Mouse (Mus musculus): ENCODE results near the gene Wdr63.

Gene Wdr63

GRCm38 (mm10) chr3:146063146-146063545, 44.8 kb downstream of the Wdr63 start:
- in situ Hi-C loops (cut with MboI; ENCODE audit: unreplicated experiment in 2 of 2) = loop anchor here (10.0 to 25.0 kb wide), 5 partner anchors 202 to 749 kb away; partner anchors contain the start of genes Prkacb (in 1 of the 2) and Znhit6 (in 1 of the 2)

- in situ Hi-C loops (cut with MboI; ENCODE audit: unreplicated experiment in 2 of 2) = loop anchor here (5.0 to 25.0 kb wide), 8 partner anchors 112 to 753 kb away; partner anchors contain the start of genes Prkacb (in 1 of the 2) and Znhit6 (in 1 of the 2)
Measured at GRCm38 (mm10) chr3:146059356-146059926, 48.5 kb downstream of the Wdr63 start.

- in situ Hi-C loops (cut with MboI; ENCODE audit: unreplicated experiment in 2 of 2) = loop anchor here (5.0 to 25.0 kb wide), 8 partner anchors 111 to 754 kb away; partner anchors contain the start of genes Prkacb (in 1 of the 2) and Znhit6 (in 1 of the 2)
Measured at GRCm38 (mm10) chr3:146058263-146058662, 49.7 kb downstream of the Wdr63 start.

GRCm38 (mm10) chr3:146057131-146057530, 50.8 kb downstream of the Wdr63 start:
- in situ Hi-C loops (cut with MboI; ENCODE audit: unreplicated experiment in 2 of 2) = loop anchor here (5.0 to 25.0 kb wide), 8 partner anchors 110 to 755 kb away; partner anchors contain the start of genes Prkacb (in 1 of the 2) and Znhit6 (in 1 of the 2)

- in situ Hi-C loops (cut with MboI; ENCODE audit: unreplicated experiment in 2 of 2) = loop anchor here (10.0 to 25.0 kb wide), 5 partner anchors 221 to 758 kb away; partner anchors contain the start of genes Prkacb (in 1 of the 2) and Znhit6 (in 1 of the 2)
Measured at GRCm38 (mm10) chr3:146053873-146054272, 54.1 kb downstream of the Wdr63 start.

- in situ Hi-C loops (cut with MboI; ENCODE audit: unreplicated experiment in 2 of 2) = loop anchor here (10.0 to 25.0 kb wide), 5 partner anchors 222 to 759 kb away; partner anchors contain the start of genes Prkacb (in 1 of the 2) and Znhit6 (in 1 of the 2)
Measured at GRCm38 (mm10) chr3:146053082-146053814, 54.7 kb downstream of the Wdr63 start.

- in situ Hi-C loops (cut with MboI; ENCODE audit: unreplicated experiment in 2 of 2) = loop anchor here (10.0 to 25.0 kb wide), 5 partner anchors 223 to 761 kb away; partner anchors contain the start of genes Prkacb (in 1 of the 2) and Znhit6 (in 1 of the 2)
Measured at GRCm38 (mm10) chr3:146051277-146052007, 56.5 kb downstream of the Wdr63 start.

GRCm38 (mm10) chr3:146049951-146050350, 58.0 kb downstream of the Wdr63 start:
- in situ Hi-C loops (cut with MboI; ENCODE audit: unreplicated experiment in 2 of 2) = loop anchor here (5.0 to 25.0 kb wide), 7 partner anchors 55 to 762 kb away; partner anchors contain the start of genes Prkacb (in 1 of the 2) and Znhit6 (in 1 of the 2)

- in situ Hi-C loops (cut with MboI; ENCODE audit: unreplicated experiment in 2 of 2) = loop anchor here (5.0 to 10.0 kb wide), 2 partner anchors 53 to 55 kb away; no protein-coding TSS in a partner anchor
Measured at GRCm38 (mm10) chr3:146047704-146048207, 60.2 kb downstream of the Wdr63 start.

GRCm38 (mm10) chr3:146046076-146046475, 61.9 kb downstream of the Wdr63 start:
- in situ Hi-C loops (cut with MboI; ENCODE audit: unreplicated experiment in 2 of 2) = loop anchor here (5.0 to 10.0 kb wide), 2 partner anchors 51 to 54 kb away; no protein-coding TSS in a partner anchor

- in situ Hi-C loops (cut with MboI; ENCODE audit: unreplicated experiment in 2 of 2) = loop anchor here (5.0 to 10.0 kb wide), 2 partner anchors 50 to 53 kb away; no protein-coding TSS in a partner anchor
Measured at GRCm38 (mm10) chr3:146044977-146045376, 63.0 kb downstream of the Wdr63 start.

- in situ Hi-C loops (cut with MboI; ENCODE audit: unreplicated experiment in 2 of 2) = loop anchor here in 1 of 2 experiments (10.0 kb wide), 1 partner anchor 47 kb away; no protein-coding TSS in a partner anchor
Measured at GRCm38 (mm10) chr3:146041382-146041781, 66.5 kb downstream of the Wdr63 start.

GRCm38 (mm10) chr3:146039132-146039903, 68.6 kb downstream of the Wdr63 start:
- in situ Hi-C loops (cut with MboI; ENCODE audit: unreplicated experiment in 2 of 2) = no loop called here

- in situ Hi-C loops (cut with MboI; ENCODE audit: unreplicated experiment in 2 of 2) = no loop called here
Measured at GRCm38 (mm10) chr3:146037906-146038305, 70.0 kb downstream of the Wdr63 start.

- in situ Hi-C loops (cut with MboI; ENCODE audit: unreplicated experiment in 2 of 2) = no loop called here
Measured at GRCm38 (mm10) chr3:146032976-146033375, 75.0 kb downstream of the Wdr63 start.

- in situ Hi-C loops (cut with MboI; ENCODE audit: unreplicated experiment in 2 of 2) = no loop called here
Measured at GRCm38 (mm10) chr3:146030255-146030836, 77.6 kb downstream of the Wdr63 start.

GRCm38 (mm10) chr3:146029234-146029633, 78.7 kb downstream of the Wdr63 start:
- in situ Hi-C loops (cut with MboI; ENCODE audit: unreplicated experiment in 2 of 2) = no loop called here

- in situ Hi-C loops (cut with MboI; ENCODE audit: unreplicated experiment in 2 of 2) = no loop called here
Measured at GRCm38 (mm10) chr3:146028406-146028805, 79.5 kb downstream of the Wdr63 start.

- in situ Hi-C loops (cut with MboI; ENCODE audit: unreplicated experiment in 2 of 2) = no loop called here
Measured at GRCm38 (mm10) chr3:146027116-146027515, 80.8 kb downstream of the Wdr63 start.
